In the genomic region with DNA sequence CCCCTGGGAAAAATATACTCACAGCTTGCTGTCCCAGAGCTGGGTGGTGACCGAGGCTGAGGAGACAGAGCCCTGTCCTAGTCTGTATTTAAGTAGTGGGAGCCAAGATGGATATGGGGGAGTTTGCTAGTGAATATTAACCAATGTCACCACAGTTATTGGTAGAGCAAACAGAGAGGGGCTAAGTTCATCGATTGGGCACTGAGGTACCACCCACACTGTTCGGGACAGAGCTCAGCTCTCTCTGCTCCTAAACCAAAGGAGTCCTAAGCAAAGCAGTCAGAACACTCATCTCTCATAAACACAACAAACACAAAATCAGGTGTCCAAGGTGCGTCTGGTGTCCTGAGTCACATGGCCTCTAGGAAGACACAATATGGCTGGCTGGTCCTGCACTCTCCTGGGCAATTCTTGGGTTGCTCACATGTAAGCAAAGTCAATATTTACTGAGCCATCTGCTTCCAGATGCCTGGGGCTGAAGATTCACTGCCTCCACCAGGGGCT, we compare ENCODE assay signal across 13 mouse cellular contexts. TPM values are rescaled to one million over a fixed set of nuclear protein-coding genes. Genes with fewer than 3 reads are reported as not detected.
"Had no signal": no experiment of that assay in that cellular context is flagged by ENCODE, and none has a peak within 500 bp of the region (broad histone marks: within the 10 kb centered on the region; RNA-seq: fewer than 3 reads in every experiment).

A gene (minus strand): TSS at position 51 of the 504 bp plus-strand sequence.

RNA-seq across cellular contexts. Expression of the gene that starts here (rescaled TPM):
- total RNA-seq: layer of hippocampus, adult 2 months; layer of hippocampus, postnatal 25 days; left cerebral cortex, adult 18-20 months; left cerebral cortex, postnatal 25 days; megakaryocyte, adult 5-6 weeks had no signal
- polyA plus RNA-seq: limb, embryonic 10.5 days; limb, embryonic 13.5 days; lung, embryonic 14.5 days; macrophage; midbrain, embryonic 12.5 days; midbrain, embryonic 15.5 days; neural tube, embryonic 12.5 days; urinary bladder, adult 2 months had no signal
